Mouse (Mus musculus) MEL (cell line): ENCODE data around the gene Zfp281. TPM values are rescaled to one million over a fixed set of nuclear protein-coding genes. Genes with fewer than 3 reads are reported as not detected.

Source experiments
- DNase-seq: peaks from one replicate; pipeline ENCODE4 v3.0.0; 2011; ENCODE audit warnings: low read depth, low spot score
- H3K27ac ChIP-seq: 2 replicates; pipeline ENCODE4 v1.5.1; 2012; ENCODE audit warnings: low read depth, mild to moderate bottlenecking, control low read depth, low read length, moderate library complexity; ENCODE audit not compliant: control insufficient read depth
- H3K27me3 ChIP-seq, 2 experiments: fragments of 150-350 bp in 1 of 2; sonication (generic) in 1 of 2; 2 replicates each; pipeline ENCODE4 v1.6.1; 2012; ENCODE audit warnings: low read length in 2 of 2, mild to moderate bottlenecking in 2 of 2, improper control_type of control experiment in 1 of 2, moderate library complexity in 1 of 2; ENCODE audit not compliant: insufficient read depth in 2 of 2, control insufficient read depth in 1 of 2
- H3K36me3 ChIP-seq, 2 experiments: 2 replicates each; pipeline ENCODE4 v1.6.1; 2012 to 2014; ENCODE audit warnings: low read length in 2 of 2, improper control_type of control experiment in 1 of 2, inconsistent platforms in 1 of 2, mild to moderate bottlenecking in 1 of 2; ENCODE audit not compliant: insufficient read depth in 2 of 2, control insufficient read depth in 1 of 2
- H3K4me1 ChIP-seq, 2 experiments: fragments of 150-350 bp in 1 of 2; sonication (generic) in 1 of 2; 2 replicates each; pipeline ENCODE4 v1.6.1; 2012; ENCODE audit warnings: low read length in 2 of 2, improper control_type of control experiment in 1 of 2, mild to moderate bottlenecking in 1 of 2; ENCODE audit not compliant: insufficient read depth in 2 of 2, control insufficient read depth in 1 of 2
- H3K4me3 ChIP-seq, 2 experiments: fragments of 150-350 bp in 1 of 2; sonication (generic) in 1 of 2; 2 replicates each; pipeline ENCODE4 v1.5.1; 2012; ENCODE audit warnings: low read depth in 2 of 2, low read length in 2 of 2, mild to moderate bottlenecking in 2 of 2, moderate library complexity in 2 of 2, control low read depth in 1 of 2, improper control_type of control experiment in 1 of 2; ENCODE audit not compliant: control insufficient read depth in 1 of 2, insufficient read depth in 1 of 2
- H3K79me2 ChIP-seq: 2 replicates; pipeline ENCODE4 v1.6.1; 2012; ENCODE audit warnings: mild to moderate bottlenecking, low read length, moderate library complexity; ENCODE audit not compliant: control insufficient read depth, poor library complexity, insufficient read depth
- H3K9ac ChIP-seq: 2 replicates; pipeline ENCODE4 v1.6.1; 2012; ENCODE audit warnings: low read depth, mild to moderate bottlenecking, control low read depth, low read length, moderate library complexity; ENCODE audit not compliant: control insufficient read depth, poor library complexity, severe bottlenecking
- H3K9me3 ChIP-seq: fragments of 150-350 bp; sonication (generic); replicated peaks from 2 replicates; pipeline ENCODE4 v1.6.1; 2012; ENCODE audit warnings: mild to moderate bottlenecking, low read length, improper control_type of control experiment, moderate library complexity; ENCODE audit not compliant: insufficient read depth
- BHLHE40 ChIP-seq: IDR thresholded peaks from 2 replicates; pipeline ENCODE4 v1.6.1; 2012; ENCODE audit warnings: low read depth, mild to moderate bottlenecking, inconsistent platforms, low read length, improper control_type of control experiment, borderline replicate concordance
- CHD1 ChIP-seq: IDR thresholded peaks from 2 replicates; pipeline ENCODE4 v1.6.1; 2012; ENCODE audit warnings: low read depth, mild to moderate bottlenecking, inconsistent platforms, low read length, improper control_type of control experiment
- CHD2 ChIP-seq: IDR thresholded peaks from 2 replicates; pipeline ENCODE4 v1.6.1; 2011; ENCODE audit warnings: low read length, improper control_type of control experiment
- CTCF ChIP-seq, 3 experiments: IDR thresholded peaks in 2 of 3; conservative IDR thresholded peaks in 1 of 3; 2 replicates each; pipeline ENCODE4 v1.5.1; 2011 to 2012; ENCODE audit warnings: low read length in 3 of 3, low read depth in 2 of 3, mild to moderate bottlenecking in 2 of 3, improper control_type of control experiment in 1 of 3, inconsistent platforms in 1 of 3, mixed read lengths in 1 of 3, moderate library complexity in 1 of 3; ENCODE audit not compliant: control insufficient read depth in 1 of 3, insufficient read depth in 1 of 3, poor library complexity in 1 of 3, severe bottlenecking in 1 of 3
- E2F4 ChIP-seq: IDR thresholded peaks from 2 replicates; pipeline ENCODE4 v1.6.1; 2011; ENCODE audit warnings: low read depth, low read length, improper control_type of control experiment, borderline replicate concordance
- ELF1 ChIP-seq: IDR thresholded peaks from 2 replicates; pipeline ENCODE4 v1.6.1; 2014; ENCODE audit warnings: low read depth, mild to moderate bottlenecking, inconsistent platforms, low read length, improper control_type of control experiment, moderate library complexity
- EP300 ChIP-seq, 2 experiments: IDR thresholded peaks; 2 replicates each; pipeline ENCODE4 v1.6.1; 2011; ENCODE audit warnings: improper control_type of control experiment in 2 of 2, low read length in 2 of 2, low read depth in 1 of 2, mild to moderate bottlenecking in 1 of 2
- ETS1 ChIP-seq: IDR thresholded peaks from 2 replicates; pipeline ENCODE4 v1.6.1; 2012; ENCODE audit warnings: low read depth, mild to moderate bottlenecking, inconsistent platforms, low read length, improper control_type of control experiment, moderate library complexity
- GABPA ChIP-seq: IDR thresholded peaks from 2 replicates; pipeline ENCODE4 v1.6.1; 2012; ENCODE audit warnings: low read depth, mild to moderate bottlenecking, inconsistent platforms, low read length, improper control_type of control experiment, moderate library complexity
- GATA1 ChIP-seq: IDR thresholded peaks from 2 replicates; pipeline ENCODE4 v1.6.1; 2011; ENCODE audit warnings: low read depth, low read length, improper control_type of control experiment
- HCFC1 ChIP-seq: IDR thresholded peaks from 2 replicates; pipeline ENCODE4 v1.6.1; 2012; ENCODE audit warnings: low read depth, mild to moderate bottlenecking, inconsistent platforms, low read length, improper control_type of control experiment, moderate library complexity
- JUND ChIP-seq: IDR thresholded peaks from 2 replicates; pipeline ENCODE4 v1.6.1; 2011; ENCODE audit warnings: low read depth, mild to moderate bottlenecking, improper control_type of control experiment, low read length
- KAT2A ChIP-seq: conservative IDR thresholded peaks from 2 replicates; pipeline ENCODE4 v1.6.1; 2012; ENCODE audit warnings: low read depth, low read length, improper control_type of control experiment, inconsistent platforms
- MAFK ChIP-seq: IDR thresholded peaks from 2 replicates; pipeline ENCODE4 v1.6.1; 2011; ENCODE audit warnings: low read depth, mild to moderate bottlenecking, low read length, improper control_type of control experiment, borderline replicate concordance
- MAX ChIP-seq: IDR thresholded peaks from 2 replicates; pipeline ENCODE4 v1.6.1; 2011; ENCODE audit warnings: low read length, improper control_type of control experiment
- MAZ ChIP-seq: IDR thresholded peaks from 2 replicates; pipeline ENCODE4 v1.6.1; 2012; ENCODE audit warnings: low read depth, mild to moderate bottlenecking, inconsistent platforms, low read length, improper control_type of control experiment
- MEF2A ChIP-seq: IDR thresholded peaks from 2 replicates; pipeline ENCODE4 v1.6.1; 2014; ENCODE audit warnings: low read depth, mild to moderate bottlenecking, inconsistent platforms, low read length, improper control_type of control experiment; ENCODE audit not compliant: poor library complexity, insufficient replicate concordance, severe bottlenecking; ENCODE audit errors: extremely low read depth
- MXI1 ChIP-seq: IDR thresholded peaks from 2 replicates; pipeline ENCODE4 v1.6.1; 2011; ENCODE audit warnings: mild to moderate bottlenecking, low read depth, low read length, improper control_type of control experiment
- MYB ChIP-seq: IDR thresholded peaks from 2 replicates; pipeline ENCODE4 v1.6.1; 2011; ENCODE audit warnings: mild to moderate bottlenecking, low read depth, low read length, improper control_type of control experiment
- MYC ChIP-seq: IDR thresholded peaks from 2 replicates; pipeline ENCODE4 v1.6.1; 2011; ENCODE audit warnings: low read depth, mild to moderate bottlenecking, low read length, improper control_type of control experiment, moderate library complexity
- NELFE ChIP-seq: IDR thresholded peaks from 2 replicates; pipeline ENCODE4 v1.6.1; 2011; ENCODE audit warnings: low read depth, low read length, improper control_type of control experiment
- NRF1 ChIP-seq: IDR thresholded peaks from 2 replicates; pipeline ENCODE4 v1.6.1; 2014; ENCODE audit warnings: low read depth, mild to moderate bottlenecking, inconsistent platforms, low read length, improper control_type of control experiment, moderate library complexity; ENCODE audit not compliant: poor library complexity, insufficient read depth, severe bottlenecking
- POLR2AphosphoS2 ChIP-seq: IDR thresholded peaks from 2 replicates; pipeline ENCODE4 v1.6.1; 2011; ENCODE audit warnings: low read length, improper control_type of control experiment
- POLR2AphosphoS5 ChIP-seq: IDR thresholded peaks from 2 replicates; pipeline ENCODE4 v1.6.1; 2012; ENCODE audit warnings: low read depth, borderline replicate concordance, mild to moderate bottlenecking, inconsistent platforms, low read length, moderate library complexity, mixed read lengths
- RAD21 ChIP-seq: IDR thresholded peaks from 2 replicates; pipeline ENCODE4 v1.6.1; 2011; ENCODE audit warnings: mild to moderate bottlenecking, low read depth, low read length, improper control_type of control experiment
- RCOR1 ChIP-seq: IDR thresholded peaks from 2 replicates; pipeline ENCODE4 v1.6.1; 2012; ENCODE audit warnings: low read depth, mild to moderate bottlenecking, inconsistent platforms, low read length, improper control_type of control experiment
- SIN3A ChIP-seq: IDR thresholded peaks from 2 replicates; pipeline ENCODE4 v1.6.1; 2012; ENCODE audit warnings: low read length, improper control_type of control experiment, inconsistent platforms
- TAL1 ChIP-seq: IDR thresholded peaks from 2 replicates; pipeline ENCODE4 v1.6.1; 2012; ENCODE audit warnings: mild to moderate bottlenecking, inconsistent platforms, low read length, moderate library complexity, mixed read lengths
- TBP ChIP-seq: IDR thresholded peaks from 2 replicates; pipeline ENCODE4 v1.8.0; 2011; ENCODE audit warnings: low read depth, low read length, improper control_type of control experiment
- TCF12 ChIP-seq: IDR thresholded peaks from 2 replicates; pipeline ENCODE4 v1.6.1; 2014; ENCODE audit warnings: low read depth, mild to moderate bottlenecking, inconsistent platforms, low read length, improper control_type of control experiment, moderate library complexity
- UBTF ChIP-seq: IDR thresholded peaks from 2 replicates; pipeline ENCODE4 v1.6.1; 2012; ENCODE audit warnings: low read depth, mild to moderate bottlenecking, inconsistent platforms, low read length, improper control_type of control experiment, moderate library complexity, borderline replicate concordance; ENCODE audit not compliant: insufficient read depth
- USF1 ChIP-seq: IDR thresholded peaks from 2 replicates; pipeline ENCODE4 v1.6.1; 2014; ENCODE audit warnings: low read depth, mild to moderate bottlenecking, inconsistent platforms, low read length, improper control_type of control experiment, moderate library complexity
- USF2 ChIP-seq, 2 experiments: IDR thresholded peaks; 2 replicates each; pipeline ENCODE4 v1.6.1; 2011 to 2012; ENCODE audit warnings: improper control_type of control experiment in 2 of 2, low read length in 2 of 2, borderline replicate concordance in 1 of 2, inconsistent platforms in 1 of 2, low read depth in 1 of 2, mild to moderate bottlenecking in 1 of 2; ENCODE audit not compliant: insufficient read depth in 1 of 2
- ZC3H11A ChIP-seq: IDR thresholded peaks from 2 replicates; pipeline ENCODE4 v1.6.1; 2012; ENCODE audit warnings: low read depth, mild to moderate bottlenecking, inconsistent platforms, low read length, improper control_type of control experiment
- ZKSCAN1 ChIP-seq: IDR thresholded peaks from 2 replicates; pipeline ENCODE4 v1.6.1; 2012; ENCODE audit warnings: low read depth, mild to moderate bottlenecking, inconsistent platforms, low read length, improper control_type of control experiment, moderate library complexity
- ZMIZ1 ChIP-seq: IDR thresholded peaks from 2 replicates; pipeline ENCODE4 v1.6.1; 2012; ENCODE audit warnings: low read depth, mild to moderate bottlenecking, inconsistent platforms, low read length, improper control_type of control experiment, moderate library complexity
- ZNF384 ChIP-seq: IDR thresholded peaks from 2 replicates; pipeline ENCODE4 v1.6.1; 2012; ENCODE audit warnings: low read depth, mild to moderate bottlenecking, inconsistent platforms, low read length, improper control_type of control experiment
- polyA plus RNA-seq, 2 experiments: library from polyadenylated mRNA; stranded (reverse) in 1 of 2; unstranded in 1 of 2; fragments of >175 nt in 1 of 2; fragments of >200 nt in 1 of 2; gene quantifications; 2 replicates each; pipeline versions ENCODE4 v1.2.1 to v1.2.4; 2012; ENCODE audit warnings: low replicate concordance in 2 of 2, low read depth in 1 of 2; ENCODE audit not compliant: insufficient read length in 2 of 2, insufficient read depth in 1 of 2, missing spikeins in 1 of 2
- total RNA-seq: library from RNA; depleted of rRNA; stranded (reverse); fragments of 300-350 nt; gene quantifications from 2 replicates; pipeline ENCODE4 v1.2.3, GENCODE M21; 2012

Gene Zfp281
- total and polyA plus RNA-seq, 3 experiments, result 10.5 to 12.4 TPM; not detected in 1

GRCm38 (mm10) chr1:136579360-136579759, 45.3 kb upstream of the Zfp281 start:
- Histone ChIP-seq H3K27me3 (no peaks in the 10 kb centered on the region), H3K9ac (peak overlapping the region; percentile 75), H3K4me1 (peaks cover 9 to 26% of the 10 kb centered on the region in 2 experiments), H3K9me3 (no peaks in the 10 kb centered on the region), H3K79me2 (no peaks in the 10 kb centered on the region), H3K4me3 (peak overlapping the region; percentile 48 to 92), H3K36me3 (peaks cover 0 to 20% of the 10 kb centered on the region in 2 experiments; a peak in 2 of 4 replicates), H3K27ac (peak overlapping the region; percentile 85)
- DNase-seq, result peak; percentile 82
- TF ChIP-seq ZC3H11A (no peak), E2F4 (no peak; the same call in 1 of the 2 replicates), USF1 (0 out of 2 replicates have a peak, but pooled peaks have one; percentile 30), ELF1 (peak; percentile 37; the same call in 1 of the 2 replicates), JUND (no peak), MEF2A (no peak), CHD2 (no peak), POLR2AphosphoS2 (no peak), POLR2AphosphoS5 (no peak), MAZ (no peak), UBTF (no peak), EP300 (IDR thresholded peaks at IDR 0.05; ENCODE audit: low read depth in 1 of 2, low read length in 2 of 2) (peak in 1 of 2 experiments; percentile 32; a peak in 1 of 4 replicates), RCOR1 (peak; percentile 32; the same call in 1 of the 2 replicates), MAX (peak; percentile 80), ZKSCAN1 (no peak), GABPA (no peak), TBP (no peak), TCF12 (peak; percentile 40; the same call in 1 of the 2 replicates), NELFE (peak; percentile 47), USF2 (IDR thresholded peaks at IDR 0.05; ENCODE audit: borderline replicate concordance in 1 of 2, insufficient read depth in 1 of 2, low read depth in 1 of 2, low read length in 2 of 2) (no peak), MAFK (no peak), CHD1 (no peak), NRF1 (no peak), MXI1 (peak; percentile 65), CTCF (IDR thresholded peaks at IDR 0.05 in 2 of 3, conservative IDR thresholded peaks at IDR 0.05 in 1 of 3; ENCODE audit: control insufficient read depth in 1 of 3, insufficient read depth in 1 of 3, low read depth in 2 of 3, low read length in 3 of 3, poor library complexity in 1 of 3, severe bottlenecking in 1 of 3) (no peak), MYB (peak; percentile 46; the same call in 1 of the 2 replicates), SIN3A (peak; percentile 54), RAD21 (no peak), ZNF384 (no peak), GATA1 (peak; percentile 71), TAL1 (no peak), HCFC1 (0 out of 2 replicates have a peak, but pooled peaks have one; percentile 20), BHLHE40 (peak; percentile 96), MYC (peak; percentile 68; the same call in 1 of the 2 replicates), ETS1 (peak; percentile 57; the same call in 1 of the 2 replicates), ZMIZ1 (no peak), KAT2A (no peak)
